Mouse (Mus musculus): ENCODE results near the gene Icos. TPM values are rescaled to one million over a fixed set of nuclear protein-coding genes. Genes with fewer than 3 reads are reported as not detected.

The Icos gene
- polyA plus RNA-seq (2012; ENCODE audit: insufficient read depth, insufficient read length, low replicate concordance, missing spikeins) = not detected in 2 replicates

DNA sequence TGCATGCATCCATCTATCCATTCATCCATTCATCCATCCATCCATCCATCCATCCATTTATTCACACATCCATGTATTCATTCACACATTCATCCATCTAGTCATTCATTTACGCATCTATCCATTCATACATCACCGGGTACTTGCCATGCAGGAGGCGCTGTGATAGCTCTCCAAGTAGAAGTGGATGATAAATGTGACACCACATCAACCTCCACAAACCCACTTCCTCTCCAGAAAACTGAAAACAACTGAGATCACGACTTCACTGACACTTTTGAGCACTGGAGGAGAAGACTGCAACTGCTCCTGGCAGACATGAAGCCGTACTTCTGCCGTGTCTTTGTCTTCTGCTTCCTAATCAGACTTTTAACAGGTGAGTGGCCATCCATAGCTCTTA, at the start of gene Icos:
Gene Icos, plus strand, starts transcription at position 287 of the 400 bp plus-strand sequence.
- Histone ChIP-seq H3K4me3 (ENCODE audit: insufficient read depth, low read depth, low read length) (no peak within 1 kb of the TSS), H3K4me1 (ENCODE audit: control insufficient read depth, insufficient read depth, low read length) (no peaks in the 10 kb centered on the region), H3K27ac (ENCODE audit: insufficient read depth, low read depth, low read length) (no peak within 1 kb of the TSS)
- TF ChIP-seq CTCF (IDR thresholded peaks at IDR 0.05; ENCODE audit: insufficient read depth, low read depth, low read length) (no peak), POLR2A (IDR thresholded peaks at IDR 0.05; ENCODE audit: insufficient read depth, low read depth, low read length) (no peak)
- 91% methylated on average over 6 of the region's 6 CpGs for WGBS

DNA sequence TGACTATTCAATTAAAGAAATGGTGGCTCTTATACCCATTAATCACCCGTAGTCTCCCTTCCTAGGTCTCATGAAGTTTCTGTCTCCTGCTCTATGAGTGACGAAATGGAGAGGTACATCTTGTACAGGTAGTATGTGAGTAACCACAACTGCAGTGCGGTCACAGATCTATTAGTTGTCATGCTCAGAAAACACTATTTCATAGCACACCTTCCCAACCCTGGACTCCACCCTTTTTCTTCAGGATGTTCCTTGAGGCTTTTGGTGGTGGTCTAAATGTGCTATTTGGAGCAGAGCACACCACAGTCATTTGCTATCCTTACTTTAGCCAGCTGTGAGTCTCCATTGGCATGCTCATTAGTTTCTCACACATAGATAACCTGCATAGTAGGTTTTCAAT, 48.7 kb upstream of the Icos start:
- WGBS = 96% methylated on average over 3 of the region's 3 CpGs
- no peak for TF ChIP-seq CTCF (IDR thresholded peaks at IDR 0.05; ENCODE audit: insufficient read depth, low read depth, low read length)
- no peak for TF ChIP-seq POLR2A (IDR thresholded peaks at IDR 0.05; ENCODE audit: insufficient read depth, low read depth, low read length)

DNA sequence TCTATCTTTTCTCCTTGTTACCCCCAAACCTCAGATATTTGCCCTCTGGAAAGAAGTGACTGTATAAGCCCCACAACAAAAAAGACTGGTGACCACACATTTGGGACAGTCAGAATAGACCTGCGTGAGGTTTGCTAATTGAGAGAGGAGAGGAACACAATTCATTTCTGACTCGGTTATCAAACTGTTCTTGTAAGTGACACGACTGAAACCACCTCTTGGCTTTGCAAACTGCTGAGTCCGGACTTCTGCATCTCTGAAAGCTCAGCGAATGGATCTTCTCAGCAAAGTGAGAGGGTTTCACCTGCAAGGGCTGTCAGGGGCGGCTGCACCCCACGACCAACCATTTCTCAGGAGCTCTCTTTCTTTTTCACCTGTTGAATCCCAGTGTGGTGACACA, 47.3 kb upstream of the Icos start:
- Histone ChIP-seq H3K4me3 (ENCODE audit: insufficient read depth, low read depth, low read length) (no peak overlapping the region), H3K4me1 (ENCODE audit: control insufficient read depth, insufficient read depth, low read length) (no peaks in the 10 kb centered on the region), H3K27ac (ENCODE audit: insufficient read depth, low read depth, low read length) (no peak overlapping the region)
- TF ChIP-seq CTCF (IDR thresholded peaks at IDR 0.05; ENCODE audit: insufficient read depth, low read depth, low read length) (no peak), POLR2A (IDR thresholded peaks at IDR 0.05; ENCODE audit: insufficient read depth, low read depth, low read length) (no peak)
- 83% methylated on average over 7 of the region's 7 CpGs for WGBS

More for the DNA sequence above, 48.7 kb upstream of the Icos start:
- Histone ChIP-seq H3K4me1 (ENCODE audit: control insufficient read depth, insufficient read depth, low read length) (no peaks in the 10 kb centered on the region), H3K4me3 (ENCODE audit: insufficient read depth, low read depth, low read length) (no peak overlapping the region), H3K27ac (ENCODE audit: insufficient read depth, low read depth, low read length) (no peak overlapping the region)

DNA sequence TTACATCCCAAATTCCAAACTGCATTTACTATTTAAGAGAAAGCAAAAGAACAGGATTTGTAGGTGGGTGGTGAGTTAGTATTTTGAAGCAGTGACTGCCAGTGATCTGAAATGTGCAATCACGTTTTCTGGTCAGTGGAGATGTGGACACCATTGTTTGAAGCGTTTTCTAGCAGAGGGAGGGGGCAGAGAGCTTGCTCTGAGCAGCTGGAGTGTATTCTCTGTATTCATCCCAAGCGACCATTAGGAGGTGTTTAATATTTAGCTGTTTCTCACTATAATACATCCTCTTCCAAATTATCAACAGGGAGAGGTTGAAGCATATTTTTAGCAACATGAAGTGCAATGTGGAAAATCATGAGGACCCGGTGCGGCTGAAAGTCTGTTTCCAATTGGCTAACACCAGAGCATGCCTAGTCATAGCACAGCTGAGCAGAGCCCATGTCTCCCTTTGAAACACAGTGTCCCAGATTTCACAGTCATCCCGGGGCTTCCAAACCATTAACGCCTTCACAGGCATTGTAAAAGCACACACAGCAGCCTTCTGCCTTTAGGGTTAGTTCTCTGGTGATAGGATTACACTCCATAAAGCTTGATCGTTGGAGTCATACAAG, 41.7 kb upstream of the Icos start:
- no peak overlapping the region for H3K4me3 ChIP-seq (ENCODE audit: insufficient read depth, low read depth, low read length)
- H3K4me1 ChIP-seq (ENCODE audit: control insufficient read depth, insufficient read depth, low read length) = no peaks in the 10 kb centered on the region
- WGBS = 15% methylated on average over 8 of the region's 8 CpGs
- H3K27ac ChIP-seq (ENCODE audit: insufficient read depth, low read depth, low read length) = no peak overlapping the region
- no peak for TF ChIP-seq CTCF (IDR thresholded peaks at IDR 0.05; ENCODE audit: insufficient read depth, low read depth, low read length)
- TF ChIP-seq POLR2A (IDR thresholded peaks at IDR 0.05; ENCODE audit: insufficient read depth, low read depth, low read length) = no peak

DNA sequence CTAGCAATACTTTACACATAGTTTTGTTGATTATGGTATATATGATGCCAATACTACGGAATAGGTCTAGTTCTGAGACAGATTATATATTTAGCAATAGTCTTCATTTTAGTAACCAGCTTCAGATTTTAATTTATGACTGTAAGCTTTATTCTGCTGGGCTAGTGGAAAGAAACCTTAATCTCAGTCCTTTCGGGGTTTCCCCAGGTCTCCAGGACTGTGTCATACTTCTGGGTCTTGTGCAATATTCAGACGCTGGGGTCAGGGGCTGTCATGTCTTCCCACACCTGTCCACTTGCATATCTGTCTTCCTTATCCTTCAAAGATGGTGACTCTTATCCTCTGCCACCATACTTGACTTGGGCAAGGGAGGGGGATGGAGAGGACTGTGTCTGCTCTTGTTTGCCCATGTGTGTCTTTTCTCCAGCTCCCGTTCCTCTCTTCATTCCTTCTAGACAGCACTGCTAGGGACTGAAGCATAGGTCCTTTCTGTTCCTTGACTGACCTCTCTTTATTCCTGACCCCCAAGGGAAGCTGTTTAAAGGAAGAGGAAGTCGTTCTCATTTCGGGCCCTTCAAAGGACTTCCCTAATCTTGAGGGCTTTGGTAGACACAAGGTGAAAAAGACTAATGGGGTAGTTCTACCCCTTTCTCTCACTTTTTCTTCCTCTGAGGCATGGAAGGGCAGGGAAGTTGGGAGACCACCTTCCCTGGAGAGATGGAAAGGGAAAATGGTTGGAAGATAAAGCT, 40.6 kb upstream of the Icos start:
- WGBS = 87% methylated on average over 6 of the region's 6 CpGs
- no peaks in the 10 kb centered on the region for H3K4me1 ChIP-seq (ENCODE audit: control insufficient read depth, insufficient read depth, low read length)
- no peak overlapping the region for H3K4me3 ChIP-seq (ENCODE audit: insufficient read depth, low read depth, low read length)
- H3K27ac ChIP-seq (ENCODE audit: insufficient read depth, low read depth, low read length) = no peak overlapping the region
- TF ChIP-seq CTCF (IDR thresholded peaks at IDR 0.05; ENCODE audit: insufficient read depth, low read depth, low read length) (no peak), POLR2A (IDR thresholded peaks at IDR 0.05; ENCODE audit: insufficient read depth, low read depth, low read length) (no peak)

DNA sequence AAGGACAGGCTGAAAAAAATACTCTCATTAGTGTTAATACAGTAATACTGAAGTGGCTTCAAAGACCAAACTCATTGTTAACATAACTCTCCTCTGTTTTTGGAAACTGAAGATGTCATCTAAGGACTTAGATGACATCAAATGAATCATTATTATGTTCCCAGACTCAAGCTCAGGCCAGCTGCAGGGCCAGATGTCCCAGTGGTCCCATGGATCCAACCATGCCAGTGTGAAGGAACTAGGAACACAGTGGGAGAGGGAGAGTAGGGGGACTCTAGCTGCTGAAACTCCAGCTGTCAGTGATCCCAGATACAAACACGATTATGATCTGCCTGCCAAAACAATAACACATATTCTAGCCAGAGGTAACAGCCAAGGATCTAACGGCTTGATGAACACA, 39.5 kb upstream of the Icos start:
- WGBS = 75% methylated on average over 2 of the region's 2 CpGs
- Histone ChIP-seq H3K27ac (ENCODE audit: insufficient read depth, low read depth, low read length) (no peak overlapping the region), H3K4me3 (ENCODE audit: insufficient read depth, low read depth, low read length) (no peak overlapping the region), H3K4me1 (ENCODE audit: control insufficient read depth, insufficient read depth, low read length) (no peaks in the 10 kb centered on the region)
- TF ChIP-seq CTCF (IDR thresholded peaks at IDR 0.05; ENCODE audit: insufficient read depth, low read depth, low read length) (no peak), POLR2A (IDR thresholded peaks at IDR 0.05; ENCODE audit: insufficient read depth, low read depth, low read length) (no peak)

DNA sequence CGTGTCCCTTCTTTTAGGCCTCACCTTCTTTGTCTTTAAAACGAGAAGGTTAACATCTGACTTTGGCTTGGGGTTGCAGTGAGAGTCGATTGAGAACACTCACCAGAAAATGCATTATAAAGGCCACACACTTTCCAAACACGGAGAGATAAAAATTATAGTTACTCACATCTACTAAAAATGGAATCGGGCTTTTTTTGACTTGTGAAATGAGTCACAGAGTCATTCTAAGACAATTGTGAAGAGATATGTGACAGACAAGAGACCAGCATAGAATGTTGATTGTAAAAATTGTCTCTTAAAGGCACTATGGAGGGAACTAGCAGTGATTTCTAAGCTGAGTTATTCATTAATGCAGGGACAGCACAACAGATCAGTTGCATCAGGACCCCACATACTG, 38.8 kb upstream of the Icos start:
- TF ChIP-seq CTCF (IDR thresholded peaks at IDR 0.05; ENCODE audit: insufficient read depth, low read depth, low read length) = no peak
- no peaks in the 10 kb centered on the region for H3K4me1 ChIP-seq (ENCODE audit: control insufficient read depth, insufficient read depth, low read length)
- 83% methylated on average over 5 of the region's 5 CpGs for WGBS
- no peak overlapping the region for H3K4me3 ChIP-seq (ENCODE audit: insufficient read depth, low read depth, low read length)
- H3K27ac ChIP-seq (ENCODE audit: insufficient read depth, low read depth, low read length) = no peak overlapping the region

DNA sequence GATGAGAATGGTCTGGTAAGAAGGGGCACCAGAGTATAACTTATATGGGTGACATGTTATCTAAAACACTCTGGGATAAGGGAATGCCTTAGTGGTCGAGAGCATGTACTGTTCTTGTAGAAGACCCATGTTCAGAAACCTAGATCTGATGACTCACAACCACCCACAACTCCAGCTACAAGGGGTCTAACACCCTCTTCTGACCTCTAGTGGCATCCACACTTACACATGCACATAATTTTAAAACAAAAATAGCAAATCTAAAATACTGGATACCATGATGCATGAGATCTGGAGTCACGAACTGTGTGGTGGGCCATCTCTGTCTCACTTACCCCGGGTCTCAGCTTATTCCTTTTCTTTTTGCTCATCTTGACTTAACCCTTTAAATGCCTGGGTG, 37.7 kb upstream of the Icos start:
- no peak for TF ChIP-seq CTCF (IDR thresholded peaks at IDR 0.05; ENCODE audit: insufficient read depth, low read depth, low read length)
- TF ChIP-seq POLR2A (IDR thresholded peaks at IDR 0.05; ENCODE audit: insufficient read depth, low read depth, low read length) = no peak
- WGBS = 77% methylated on average over 3 of the region's 3 CpGs
- no peaks in the 10 kb centered on the region for H3K4me1 ChIP-seq (ENCODE audit: control insufficient read depth, insufficient read depth, low read length)
- no peak overlapping the region for H3K4me3 ChIP-seq (ENCODE audit: insufficient read depth, low read depth, low read length)
- no peak overlapping the region for H3K27ac ChIP-seq (ENCODE audit: insufficient read depth, low read depth, low read length)

DNA sequence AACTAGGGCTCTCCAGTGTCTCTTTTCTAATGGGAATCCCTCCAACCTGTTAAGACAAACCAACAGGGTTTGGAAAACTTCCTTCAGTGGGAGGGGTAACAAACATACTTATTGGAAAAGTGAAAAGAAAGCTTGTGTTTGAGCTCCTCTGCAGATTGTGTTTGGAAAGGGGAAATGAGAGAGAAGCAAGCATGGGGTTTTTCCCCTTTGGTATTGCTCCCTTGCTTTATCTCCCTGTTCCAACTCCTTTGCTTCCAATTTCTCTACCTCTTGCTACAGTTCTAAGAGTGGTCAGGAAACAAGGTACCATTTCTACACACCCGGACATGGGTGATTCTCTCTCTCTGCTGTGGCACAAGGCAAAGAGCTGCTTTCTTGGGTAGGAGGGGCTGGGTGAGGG, 37.1 kb upstream of the Icos start:
- WGBS = 73% methylated on average over 1 of the region's 1 CpGs
- no peak overlapping the region for H3K27ac ChIP-seq (ENCODE audit: insufficient read depth, low read depth, low read length)
- no peak overlapping the region for H3K4me3 ChIP-seq (ENCODE audit: insufficient read depth, low read depth, low read length)
- H3K4me1 ChIP-seq (ENCODE audit: control insufficient read depth, insufficient read depth, low read length) = no peaks in the 10 kb centered on the region
- TF ChIP-seq POLR2A (IDR thresholded peaks at IDR 0.05; ENCODE audit: insufficient read depth, low read depth, low read length) (no peak), CTCF (IDR thresholded peaks at IDR 0.05; ENCODE audit: insufficient read depth, low read depth, low read length) (no peak)

Measured in olfactory bulb, adult 2 months (tissue).